Mouse (Mus musculus): Measurements from ENCODE around the gene Pnisr. TPM values are rescaled to one million over a fixed set of nuclear protein-coding genes. Genes with fewer than 3 reads are reported as not detected.

Gene Pnisr
- 100 to 1,000 TPM; 152 to 161 TPM for total RNA-seq (2021)

DNA sequence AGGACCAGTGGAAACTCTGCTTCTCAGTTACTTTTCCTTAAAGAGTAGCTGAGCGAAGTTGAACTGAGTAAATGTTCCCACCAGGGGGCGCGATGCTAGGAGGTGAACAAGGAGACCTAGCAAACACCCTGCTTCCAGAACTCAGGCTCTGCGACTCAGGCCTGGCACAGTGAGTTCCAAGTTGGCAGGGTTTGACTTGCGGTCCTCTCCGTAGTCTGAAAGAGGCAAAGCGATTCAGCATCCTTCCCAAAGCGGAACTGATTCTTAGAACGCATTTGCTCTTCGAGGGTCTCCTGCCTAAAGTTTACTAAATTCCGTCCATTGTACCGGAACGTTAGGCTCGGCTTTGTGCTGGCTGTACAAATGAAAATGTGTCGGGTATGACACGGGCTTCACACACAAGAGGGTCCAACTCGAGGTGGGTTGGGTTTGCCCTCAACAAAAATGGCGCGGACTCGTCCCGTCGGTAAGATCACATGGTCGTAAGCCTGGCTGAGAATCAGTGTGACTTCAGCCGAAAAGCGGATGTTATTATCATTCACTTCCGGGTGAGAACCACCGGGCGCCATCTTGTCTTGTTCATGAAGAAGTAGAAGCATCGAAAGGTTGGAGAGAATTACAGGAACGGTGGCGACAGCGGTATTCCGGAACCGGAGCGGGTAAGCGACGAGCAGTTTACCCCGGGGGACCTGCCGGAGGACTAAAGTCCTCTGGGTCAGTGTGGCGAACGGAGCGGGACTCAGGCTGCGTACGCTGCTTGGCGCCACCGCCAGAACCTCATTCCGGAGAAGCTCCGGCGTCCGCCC is at the start of gene Pnisr:
Gene Pnisr (plus strand): TSS at position 103 of the 806 bp plus-strand sequence.
- DNase-seq = peak; percentile 97
- intact Hi-C loops (cut with DNase I) = no loop called here

DNA sequence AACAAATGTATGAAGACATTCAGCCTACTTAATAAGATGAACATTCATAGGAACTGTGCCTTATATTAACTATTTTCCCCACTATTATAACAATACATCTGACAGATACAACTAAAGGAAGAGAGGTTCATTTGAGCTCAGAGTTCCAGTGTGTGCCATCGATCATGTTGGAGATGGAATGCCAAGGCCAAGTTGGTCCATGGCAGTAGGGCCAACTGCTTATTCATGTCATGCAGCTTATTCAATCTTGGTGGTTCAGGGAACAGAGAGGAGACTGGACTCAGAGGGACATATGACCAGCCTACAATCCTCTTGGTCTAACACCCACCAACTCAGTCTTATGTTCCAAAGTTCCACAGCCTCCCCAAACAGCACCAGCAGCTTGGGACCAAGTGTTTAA is 46.4 kb upstream of the Pnisr start:
- no peak for DNase-seq
- intact Hi-C loops (cut with DNase I) = loop anchor here (10.0 kb wide), 1 partner anchor 266 kb away; no protein-coding TSS in a partner anchor

DNA sequence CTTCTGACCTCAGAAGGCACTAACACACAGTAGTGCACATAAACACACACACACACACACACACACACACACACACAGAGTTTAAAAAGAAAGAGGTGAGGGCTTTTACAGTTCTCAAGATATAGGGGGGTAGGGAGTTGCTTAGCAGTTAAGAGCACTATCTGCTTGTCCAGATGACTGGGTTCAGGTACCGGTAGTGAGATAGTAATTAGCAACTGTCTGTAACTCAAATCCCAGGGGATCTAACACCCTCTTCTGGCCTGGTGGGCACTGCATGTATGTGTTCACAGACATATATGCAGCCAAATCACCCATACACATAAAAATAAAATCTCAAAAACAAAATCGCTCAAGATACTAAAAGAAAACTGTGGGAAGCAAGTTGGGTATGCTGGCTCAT is 45.8 kb upstream of the Pnisr start:
- DNase-seq = no peak
- intact Hi-C loops (cut with DNase I) = loop anchor here (10.0 kb wide), 1 partner anchor 267 kb away; no protein-coding TSS in a partner anchor

DNA sequence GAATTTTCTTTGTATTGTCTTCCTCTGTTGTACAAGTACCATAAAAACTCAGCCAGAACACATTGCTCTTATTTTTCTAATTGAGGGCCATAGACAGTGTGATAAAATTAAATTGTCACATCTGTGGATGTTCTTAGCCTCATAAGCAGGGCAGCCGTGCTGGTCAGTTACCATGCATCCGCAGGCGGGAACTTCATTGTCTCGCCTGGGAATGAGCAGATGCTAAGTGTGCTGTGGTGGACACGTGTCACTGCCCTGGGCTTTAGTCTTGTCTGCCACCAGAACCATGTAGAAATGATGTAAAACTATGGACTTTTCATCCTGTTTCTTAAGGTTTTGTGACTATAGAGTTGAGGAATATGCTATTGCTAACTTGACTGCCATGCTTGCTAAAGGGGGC is 40.2 kb upstream of the Pnisr start:
- DNase-seq = peak; percentile 9
- intact Hi-C loops (cut with DNase I) = loop anchor here (10.0 kb wide), 1 partner anchor 272 kb away; no protein-coding TSS in a partner anchor

DNA sequence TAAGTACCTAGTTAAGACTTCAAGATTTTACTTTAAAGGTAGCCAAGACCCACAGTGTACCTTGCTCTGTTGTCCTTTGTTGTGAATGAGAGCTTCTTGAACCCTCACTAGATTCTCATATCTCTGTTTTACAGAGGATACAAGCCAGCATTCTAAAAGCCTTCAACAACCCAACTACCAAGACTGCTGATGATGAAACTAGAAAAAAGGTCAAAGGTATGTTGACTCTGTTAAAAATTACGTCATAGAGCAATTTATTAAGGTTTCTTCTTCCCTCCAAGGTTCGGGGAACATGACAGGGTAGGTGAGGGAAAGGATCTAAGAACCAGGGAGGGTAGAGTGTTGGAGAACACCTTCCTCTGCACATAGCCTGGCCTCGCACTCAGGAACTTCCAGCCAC is 36.8 kb upstream of the Pnisr start:
- intact Hi-C loops (cut with DNase I) = loop anchor here (5.0 to 10.0 kb wide), 2 partner anchors 66 to 373 kb away; no protein-coding TSS in a partner anchor
- no peak for DNase-seq

DNA sequence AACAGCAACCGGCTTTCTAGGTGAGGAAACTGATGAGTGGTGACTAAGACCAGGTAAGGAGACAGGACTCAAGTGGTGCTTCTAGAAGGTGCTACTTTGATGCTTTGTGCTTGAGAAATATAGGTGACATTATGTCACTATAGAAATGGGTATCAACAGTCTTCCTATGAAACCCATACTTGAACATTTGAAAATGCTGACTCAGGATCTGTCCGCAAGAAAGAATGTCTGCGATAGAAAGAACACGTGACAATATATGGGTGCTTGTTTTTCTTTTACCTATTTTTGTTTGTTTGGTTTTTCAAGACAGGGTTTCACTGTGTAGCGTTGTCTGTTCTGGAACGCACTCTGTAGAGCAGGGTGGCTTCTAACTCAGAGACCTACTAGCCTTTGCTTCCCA is 34.7 kb upstream of the Pnisr start:
- no peak for DNase-seq
- intact Hi-C loops (cut with DNase I) = loop anchor here (5.0 to 10.0 kb wide), 2 partner anchors 68 to 375 kb away; no protein-coding TSS in a partner anchor

DNA sequence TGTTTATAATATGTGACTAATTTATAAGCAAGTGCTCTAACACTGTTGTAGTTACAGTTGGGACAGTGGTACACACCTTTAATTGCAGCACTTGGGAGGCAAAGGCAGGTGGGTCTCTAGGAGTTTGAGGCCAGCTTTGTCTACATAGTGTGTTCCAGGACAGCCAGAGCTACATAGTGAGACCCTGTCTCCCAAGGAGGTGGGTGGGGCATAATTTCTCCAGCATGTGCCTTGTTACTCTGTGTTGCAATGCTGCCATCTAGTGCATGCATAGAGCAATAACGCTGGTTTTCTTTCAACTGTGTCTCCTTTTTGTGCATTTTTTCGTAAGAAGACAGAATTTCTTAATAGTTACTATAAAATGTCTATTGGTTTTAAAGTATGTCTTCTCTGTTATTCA is 33.4 kb upstream of the Pnisr start:
- peak; percentile 50 for DNase-seq
- intact Hi-C loops (cut with DNase I) = loop anchor here (5.0 to 10.0 kb wide), 2 partner anchors 69 to 377 kb away; no protein-coding TSS in a partner anchor

DNA sequence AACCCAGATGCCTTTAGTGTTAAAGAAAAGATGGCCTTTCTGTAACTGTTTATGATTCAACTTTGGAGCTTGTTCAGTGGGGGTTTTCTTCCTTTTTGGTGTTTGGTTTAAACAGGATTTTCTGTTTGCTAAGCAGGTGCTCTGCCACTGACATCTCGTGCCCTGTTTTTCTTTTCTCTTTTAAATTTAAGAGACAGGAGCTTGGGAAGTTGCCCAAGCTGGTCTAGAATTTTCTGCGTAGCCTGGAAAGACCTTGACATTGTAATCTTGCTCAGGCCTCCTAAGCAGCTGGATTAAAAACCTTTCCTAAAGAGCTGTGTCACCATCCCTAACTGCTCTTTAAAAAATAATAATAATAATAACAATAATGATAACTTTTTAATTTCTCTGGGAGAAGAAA is 20.8 kb upstream of the Pnisr start:
- intact Hi-C loops (cut with DNase I) = no loop called here
- no peak for DNase-seq

DNA sequence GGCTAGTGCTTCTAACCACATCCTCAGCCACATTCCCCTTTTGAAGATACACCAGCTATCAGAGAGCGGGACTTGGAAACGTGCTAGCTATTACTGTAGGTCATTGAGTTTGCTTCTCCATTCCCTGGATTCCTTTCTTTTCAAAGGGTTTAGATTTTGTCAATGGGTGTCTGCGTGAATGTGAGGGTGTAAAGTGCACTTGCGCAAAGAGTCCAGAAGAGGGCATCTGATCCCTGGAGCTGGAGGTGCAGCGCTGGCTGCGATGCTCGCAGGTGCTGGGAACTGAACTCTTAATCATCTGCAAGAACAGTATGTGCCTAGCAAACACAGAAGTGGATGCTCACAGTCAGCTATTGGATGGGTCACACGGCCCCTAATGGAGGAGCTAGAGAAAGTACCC is 14.5 kb upstream of the Pnisr start:
- intact Hi-C loops (cut with DNase I) = no loop called here
- no peak for DNase-seq

DNA sequence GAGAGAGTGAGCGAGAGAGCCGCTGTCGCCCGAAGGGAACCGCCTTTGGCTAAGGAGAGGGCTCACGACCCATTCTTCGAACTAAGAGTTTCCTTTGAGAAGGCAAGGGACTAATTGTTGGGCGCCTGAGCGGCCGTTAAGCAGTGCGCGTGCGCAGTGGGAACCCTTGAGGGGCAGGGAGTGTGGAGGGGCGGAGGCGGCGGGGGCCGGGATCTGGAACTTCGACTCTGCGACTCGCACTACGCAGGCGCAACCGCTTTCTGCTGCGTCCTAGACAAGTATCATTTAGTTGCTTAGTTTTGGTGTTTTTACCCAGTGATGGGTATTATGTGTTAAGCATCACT is 876 bp downstream of the Pnisr start:
- peak; percentile 94 for DNase-seq
- intact Hi-C loops (cut with DNase I) = no loop called here

DNA sequence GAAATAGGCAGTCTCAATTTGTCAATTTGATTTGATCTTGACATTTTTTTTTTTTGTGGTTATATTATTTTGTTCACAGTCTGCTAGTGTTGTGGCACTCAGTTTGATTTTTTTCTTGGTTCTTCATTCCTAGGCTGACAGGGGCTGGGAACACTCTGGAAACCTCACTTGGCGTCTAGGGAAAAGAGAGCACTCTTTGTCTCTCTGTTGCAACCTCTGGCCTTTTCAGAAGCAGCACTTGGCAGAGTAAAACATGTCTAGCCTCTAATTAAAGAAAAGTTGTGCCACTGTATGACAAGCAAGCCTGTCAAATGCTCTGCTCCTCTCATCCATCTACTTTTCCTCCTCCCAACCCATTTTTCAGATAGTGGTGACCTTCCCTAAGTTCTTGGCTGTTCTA is 10.1 kb downstream of the Pnisr start:
- intact Hi-C loops (cut with DNase I) = no loop called here
- DNase-seq = no peak

DNA sequence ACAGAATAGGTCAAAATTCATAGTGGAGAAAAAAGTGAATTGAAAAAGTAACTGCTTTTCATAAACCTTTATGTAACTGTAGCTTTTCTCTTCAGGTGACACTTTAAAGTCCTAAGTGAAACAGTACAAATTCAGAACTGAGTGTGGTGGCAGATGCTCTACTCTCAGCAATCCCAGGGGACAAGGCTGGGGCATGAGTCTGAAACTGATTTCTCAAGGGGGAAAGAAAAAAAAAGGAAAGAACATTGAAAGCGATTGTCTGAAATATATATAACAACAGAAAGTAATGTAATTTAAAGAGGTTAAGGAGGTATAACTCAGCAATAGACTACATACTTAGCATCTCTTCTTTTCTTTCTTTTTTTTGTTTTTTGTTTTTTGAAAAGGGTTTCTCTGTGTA is 17.8 kb downstream of the Pnisr start:
- intact Hi-C loops (cut with DNase I) = no loop called here
- no peak for DNase-seq

DNA sequence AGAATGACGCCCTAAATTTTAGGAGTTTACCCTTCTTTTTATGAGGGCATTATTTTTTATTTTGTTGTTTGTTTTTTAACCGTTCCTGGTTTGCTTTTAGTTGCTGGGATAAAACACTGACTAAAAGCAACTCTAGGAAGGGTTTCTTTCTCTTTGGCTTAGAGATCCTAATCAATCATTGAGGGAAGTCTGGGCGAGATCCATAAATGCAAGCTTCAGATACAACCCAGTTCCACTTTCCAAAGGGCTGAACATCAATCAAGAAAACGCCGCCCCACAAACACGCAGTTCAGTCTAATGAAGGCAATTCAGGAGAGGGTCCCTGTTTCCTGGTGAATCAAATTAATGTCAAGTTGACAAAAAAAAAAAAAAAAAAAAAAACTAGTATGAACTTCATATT is 31.4 kb downstream of the Pnisr start:
- DNase-seq = no peak
- intact Hi-C loops (cut with DNase I) = no loop called here

DNA sequence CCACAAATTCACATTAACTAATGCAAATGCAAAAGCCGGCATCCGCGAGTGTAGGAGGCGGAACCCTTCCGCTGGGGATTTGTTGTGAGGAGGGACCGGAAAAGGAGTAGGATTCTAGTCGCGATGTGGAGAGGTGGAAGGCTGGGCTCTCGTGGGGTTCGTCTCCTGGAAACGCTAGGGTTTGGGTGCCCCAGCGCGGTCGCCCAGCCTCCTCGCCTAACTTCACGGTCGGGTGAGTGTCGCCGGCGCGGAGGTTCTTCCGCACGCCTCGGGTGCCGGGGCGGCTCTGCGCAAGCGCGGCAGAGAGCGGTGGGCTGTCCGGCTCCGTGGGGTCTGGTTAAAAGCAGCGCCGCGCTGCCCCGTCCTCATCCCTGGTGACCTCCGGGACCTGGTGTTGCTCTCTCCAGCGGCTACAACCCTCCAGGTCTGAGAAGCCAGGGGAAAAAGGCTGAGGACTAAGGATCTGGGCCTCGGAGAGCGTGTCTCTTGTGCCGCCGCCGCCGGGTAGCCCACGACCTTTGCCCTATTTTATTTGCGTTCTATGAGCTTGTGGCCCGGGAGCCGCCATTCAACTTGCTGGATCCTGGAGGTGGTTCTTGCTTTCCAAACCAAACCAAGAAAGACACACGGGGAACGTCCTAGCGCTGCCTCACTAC is 32.3 kb downstream of the Pnisr start, which contains the start of gene Coq3:
Gene Coq3 (plus strand): TSS at position 109 of the 656 bp plus-strand sequence.
- DNase-seq = peak; percentile 84
- intact Hi-C loops (cut with DNase I) = loop anchor here (2.0 kb wide), 1 partner anchor 49 kb away; no protein-coding TSS in a partner anchor

DNA sequence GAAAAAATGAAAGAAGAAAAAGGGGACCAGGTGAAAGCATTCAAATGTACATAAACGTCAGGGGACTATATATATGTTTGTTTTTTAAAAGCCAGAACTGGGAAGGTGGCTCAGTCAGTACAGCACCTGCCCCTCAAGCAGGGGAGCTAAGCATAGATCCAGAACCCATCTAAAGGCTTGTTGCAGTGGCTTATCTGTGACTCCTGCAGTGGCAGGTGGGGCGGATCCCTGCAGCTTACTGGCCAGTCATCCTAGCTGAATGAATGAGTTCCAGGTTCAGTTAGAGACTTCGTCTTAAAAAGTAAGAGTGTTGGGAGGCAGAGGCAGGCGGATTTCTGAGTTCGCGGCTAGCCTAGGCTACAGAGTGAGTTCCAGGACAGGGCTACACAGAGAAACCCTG is 35.4 kb downstream of the Pnisr start:
- DNase-seq = no peak
- intact Hi-C loops (cut with DNase I) = no loop called here

DNA sequence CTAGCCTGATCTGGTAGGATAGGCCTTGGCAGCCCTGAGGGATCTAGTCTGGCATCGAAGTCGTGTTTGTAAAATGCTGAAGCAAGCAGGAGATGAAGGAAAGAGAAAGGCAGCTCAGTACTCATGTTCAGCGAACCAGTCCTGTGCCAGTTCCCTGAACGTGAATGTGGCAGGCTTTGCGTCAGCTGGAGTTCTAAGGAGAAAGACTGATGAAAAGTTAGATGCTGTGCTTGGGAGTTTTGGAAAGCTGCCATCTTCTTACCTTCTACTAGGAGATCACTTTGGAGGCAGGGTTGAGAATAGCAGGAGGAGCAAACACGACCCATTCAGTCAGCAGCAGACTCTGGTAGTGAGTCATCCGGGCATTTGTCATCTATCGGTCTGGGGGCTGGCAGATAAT is 38.4 kb downstream of the Pnisr start:
- intact Hi-C loops (cut with DNase I) = no loop called here
- DNase-seq = no peak

Other genes starting within 250 kb of the Pnisr start
- gene Prdm13, start 161.6 kb upstream of the Pnisr start, total RNA-seq (2021) = not detected
- 10 to 100 TPM; 39.0 to 41.9 TPM for gene Ccnc, start 119.9 kb upstream of the Pnisr start, total RNA-seq (2021)
- 10 to 100 TPM; 16.7 to 19.7 TPM for gene Usp45, start 80.4 kb upstream of the Pnisr start, total RNA-seq (2021)
- 10 to 100 TPM in 1 of 2 experiments, 1 to 10 TPM in 1; 9.9 to 11.6 TPM for gene Tstd3, start 80.4 kb upstream of the Pnisr start, total RNA-seq (2021)
- gene Coq3, start 32.1 kb downstream of the Pnisr start, total RNA-seq (2021) = 10 to 100 TPM; 14.4 to 15.1 TPM
- 100 to 1,000 TPM; 113 to 116 TPM for gene Faxc, start 83.7 kb downstream of the Pnisr start, total RNA-seq (2021)

Data from left cerebral cortex, postnatal 4 days (tissue).